ENCODE assay signal across 18 mouse cellular contexts in genomic region chr11:12350986-12351546, GRCm38 (mm10).
DNase-seq lines count a peak whose midpoint lies in the region; ATAC-seq and TF ChIP-seq lines count a peak whose summit lies in the region.
"Had no signal": no experiment of that assay in that cellular context is flagged by ENCODE, and none has a peak within 500 bp of the region (broad histone marks: within the 10 kb centered on the region; RNA-seq: fewer than 3 reads in every experiment).

No protein-coding gene starts in this region.

- WGBS in kidney, postnatal 0 days = 27% methylated on average over 3 of the region's 3 CpGs
- 31% methylated on average over 3 of the region's 3 CpGs for WGBS in limb, embryonic 14.5 days

- peaks cover 3% of the 10 kb centered on the region; the same call in 1 of the 2 replicates for H3K4me1 ChIP-seq in kidney, postnatal 0 days (replicated peaks; ENCODE audit: insufficient read depth, low read length)
- peaks cover 10% of the 10 kb centered on the region for H3K4me1 ChIP-seq in limb, embryonic 14.5 days (ENCODE audit: control insufficient read depth, insufficient read depth, low read length)
- H3K4me1 ChIP-seq: liver, embryonic 13.5 days; lung, embryonic 15.5 days had no signal

- intact Hi-C loops in gastrocnemius, adult 2 months (cut with DNase I) = loop anchor here (5.0 kb wide), 1 partner anchor 534 kb away; no protein-coding TSS in a partner anchor

- no peaks in the 10 kb centered on the region for H3K9me3 ChIP-seq in kidney, postnatal 0 days (replicated peaks; ENCODE audit: low read length)
- no peaks in the 10 kb centered on the region for H3K9me3 ChIP-seq in limb, embryonic 14.5 days (ENCODE audit: control insufficient read depth, low read length)
- H3K9me3 ChIP-seq: forebrain, embryonic 12.5 days; liver, embryonic 13.5 days; lung, embryonic 15.5 days had no signal

- H3K27ac ChIP-seq in gastrocnemius, adult 2 months = peak overlapping the region; percentile 83
- no peak overlapping the region for H3K27ac ChIP-seq in kidney, postnatal 0 days
- H3K27ac ChIP-seq in limb, embryonic 14.5 days (replicated peaks; ENCODE audit: low read depth, low read length) = peak overlapping the region; percentile 65
- H3K27ac ChIP-seq: forebrain, embryonic 12.5 days; liver, embryonic 13.5 days; lung, embryonic 15.5 days; macrophage had no signal

- DNase-seq in gastrocnemius, adult 2 months = peak; percentile 40
- DNase-seq in gastrocnemius, postnatal 4 days (ENCODE audit: low spot score in 2 of 2) = no peak
- peak; percentile 41 for DNase-seq in kidney, postnatal 0 days (ENCODE audit: low spot score)
- DNase-seq in kidney, adult 11 months = no peak
- peak; percentile 55 for DNase-seq in brain, adult 2 months (ENCODE audit: low read depth, low spot score)
- DNase-seq in limb, embryonic 14.5 days (ENCODE audit: low spot score) = peak; percentile 36
- DNase-seq in cerebellum, adult 18-20 months = no peak
- DNase-seq in thymus, postnatal 10 days (ENCODE audit: low spot score in 2 of 2) = no peak
- DNase-seq: adrenal gland, postnatal 10 days; cerebellum, adult 11-12 months; heart, postnatal 4 days; kidney, postnatal 4 days; liver, embryonic 13.5 days; right cerebral cortex, postnatal 4 days; thymus, adult 2 months had no signal

- no peaks in the 10 kb centered on the region for H3K27me3 ChIP-seq in kidney, postnatal 0 days (ENCODE audit: insufficient read depth, low read length)
- no peaks in the 10 kb centered on the region for H3K27me3 ChIP-seq in limb, embryonic 14.5 days (ENCODE audit: control insufficient read depth, insufficient read depth, low read length)
- H3K27me3 ChIP-seq: forebrain, embryonic 12.5 days; liver, embryonic 13.5 days; lung, embryonic 15.5 days had no signal

- no peak overlapping the region for H3K4me2 ChIP-seq in kidney, postnatal 0 days (ENCODE audit: low read length)
- H3K4me2 ChIP-seq in limb, embryonic 14.5 days (replicated peaks; ENCODE audit: low read depth, low read length, severe bottlenecking) = no peak overlapping the region
- H3K4me2 ChIP-seq: forebrain, embryonic 12.5 days; liver, embryonic 13.5 days; lung, embryonic 15.5 days had no signal

- H3K9ac ChIP-seq in kidney, postnatal 0 days (ENCODE audit: low read depth, low read length) = no peak overlapping the region
- H3K9ac ChIP-seq in limb, embryonic 14.5 days (ENCODE audit: low read depth, low read length, severe bottlenecking) = no peak overlapping the region
- H3K9ac ChIP-seq: forebrain, embryonic 12.5 days; liver, embryonic 13.5 days; lung, embryonic 15.5 days had no signal

- H3K36me3 ChIP-seq in kidney, postnatal 0 days (ENCODE audit: insufficient read depth, low read length) = no peaks in the 10 kb centered on the region
- no peaks in the 10 kb centered on the region for H3K36me3 ChIP-seq in limb, embryonic 14.5 days (ENCODE audit: control insufficient read depth, insufficient read depth, low read length)
- H3K36me3 ChIP-seq: forebrain, embryonic 12.5 days; liver, embryonic 13.5 days; lung, embryonic 15.5 days had no signal

- no peak for ATAC-seq in kidney, postnatal 0 days (replicated peaks; ENCODE audit: low FRiP score, low read depth)
- peak; percentile 79 for ATAC-seq in limb, embryonic 14.5 days (ENCODE audit: low FRiP score, low read depth)

- no peak for TF ChIP-seq POLR2A in limb, embryonic 14.5 days (IDR thresholded peaks at IDR 0.05; ENCODE audit: borderline replicate concordance, extremely low read depth, insufficient read depth, insufficient read length)

- peak overlapping the region; percentile 10; the same call in 1 of the 2 replicates for H3K4me3 ChIP-seq in gastrocnemius, adult 2 months
- no peak overlapping the region for H3K4me3 ChIP-seq in kidney, postnatal 0 days (replicated peaks; ENCODE audit: low read depth, low read length)
- no peak overlapping the region for H3K4me3 ChIP-seq in limb, embryonic 14.5 days (replicated peaks; ENCODE audit: low read length)
- H3K4me3 ChIP-seq: forebrain, embryonic 12.5 days; liver, embryonic 13.5 days; lung, embryonic 15.5 days had no signal

- no peak for TF ChIP-seq CTCF in gastrocnemius, adult 2 months (IDR thresholded peaks at IDR 0.05)
- no peak for TF ChIP-seq CTCF in kidney, postnatal 0 days (IDR thresholded peaks at IDR 0.05; ENCODE audit: low read depth)

Comparison
In these comparisons a context has a peak if more than half of its experiments do, and no peak if none do; other contexts are left out.
1. DNase-seq: peak in gastrocnemius, adult 2 months (single experiment), kidney, postnatal 0 days (single experiment), brain, adult 2 months (single experiment) and limb, embryonic 14.5 days (single experiment); none in gastrocnemius, postnatal 4 days (0 of 2), kidney, adult 11 months (single experiment), cerebellum, adult 18-20 months (0 of 2) and thymus, postnatal 10 days (0 of 2).